8 mouse cellular contexts compared by ENCODE assay signal in the genomic region with DNA sequence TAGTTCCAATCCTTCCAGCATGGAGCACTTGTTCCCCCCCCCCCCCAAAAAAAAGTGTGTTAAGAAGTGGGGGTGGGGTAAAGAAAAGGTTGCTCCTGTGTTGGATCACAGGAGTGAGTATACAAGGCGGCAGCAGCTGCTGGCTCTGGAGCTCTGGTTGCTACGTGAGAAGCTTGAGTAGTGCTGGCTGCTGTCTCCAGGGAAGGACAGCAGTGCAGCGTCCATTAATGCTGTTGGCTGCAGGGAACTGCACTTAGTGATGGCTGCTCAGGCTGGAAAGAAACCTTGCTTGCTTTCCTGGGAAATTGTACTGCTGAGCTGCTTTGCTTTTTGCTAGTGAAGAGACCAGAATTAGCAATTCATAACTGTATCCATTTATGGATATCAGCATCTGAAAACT. TPM values are rescaled to one million over a fixed set of nuclear protein-coding genes. Genes with fewer than 3 reads are reported as not detected.
DNase-seq lines count a peak whose midpoint lies in the region; ATAC-seq and TF ChIP-seq lines count a peak whose summit lies in the region.

No protein-coding gene starts in this region.

- no peak for TF ChIP-seq EP300 in heart, adult 2 months (IDR thresholded peaks at IDR 0.05; ENCODE audit: insufficient read depth, low read depth, low read length)

- TF ChIP-seq CTCF in heart, adult 2 months (IDR thresholded peaks at IDR 0.05) = 0 out of 2 replicates have a peak, but pooled peaks have one; percentile 3

- no peaks in the 10 kb centered on the region for H3K27me3 ChIP-seq in heart, adult 2 months (ENCODE audit: control insufficient read depth, insufficient read depth, low read length)
- no peaks in the 10 kb centered on the region for H3K27me3 ChIP-seq in kidney, embryonic 16.5 days (ENCODE audit: insufficient read depth, low read length)
- H3K27me3 ChIP-seq in lung, embryonic 16.5 days (ENCODE audit: control insufficient read depth, insufficient read depth, low read depth, low read length) = no peaks in the 10 kb centered on the region

- peak overlapping the region; percentile 66 for H3K9ac ChIP-seq in heart, adult 2 months (ENCODE audit: low read depth, low read length)
- H3K9ac ChIP-seq in kidney, embryonic 16.5 days (replicated peaks; ENCODE audit: low read length) = peak overlapping the region; percentile 66
- H3K9ac ChIP-seq in lung, embryonic 16.5 days (ENCODE audit: low read length) = peak overlapping the region; percentile 56

- ATAC-seq in kidney, embryonic 16.5 days (ENCODE audit: low FRiP score, low TSS enrichment) = no peak
- ATAC-seq in lung, embryonic 16.5 days (ENCODE audit: low read depth) = no peak
- ATAC-seq in inflammation-experienced regulatory T-cells, adult 6 months = no peak

- peaks cover 44% of the 10 kb centered on the region for H3K36me3 ChIP-seq in heart, adult 2 months (ENCODE audit: control insufficient read depth, insufficient read depth, low read length)
- H3K36me3 ChIP-seq in kidney, embryonic 16.5 days (ENCODE audit: insufficient read depth, low read length) = no peaks in the 10 kb centered on the region
- no peaks in the 10 kb centered on the region for H3K36me3 ChIP-seq in lung, embryonic 16.5 days (ENCODE audit: control insufficient read depth, insufficient read depth, low read length)

- DNase-seq in ovary, adult 18-20 months (ENCODE audit: low spot score) = peak; percentile 19
- DNase-seq in ovary, postnatal 10 days (ENCODE audit: low spot score) = no peak
- peak; percentile 79 for DNase-seq in embryo, embryonic 10 days (ENCODE audit: low spot score)
- DNase-seq in heart, adult 2 months = peak; percentile 41 to 60
- DNase-seq in right cerebral cortex, postnatal 4 days = peak; percentile 25

- WGBS in heart, adult 2 months = 1% methylated on average over 3 of the region's 3 CpGs
- WGBS in kidney, embryonic 16.5 days = 0% methylated on average over 3 of the region's 3 CpGs
- WGBS in lung, embryonic 16.5 days = 1% methylated on average over 3 of the region's 3 CpGs

- peak overlapping the region; percentile 90 for H3K4me2 ChIP-seq in kidney, embryonic 16.5 days (replicated peaks; ENCODE audit: low read depth, low read length)
- peak overlapping the region; percentile 86 for H3K4me2 ChIP-seq in lung, embryonic 16.5 days (ENCODE audit: low read depth, low read length)

- H3K4me1 ChIP-seq in heart, adult 2 months (ENCODE audit: control insufficient read depth, insufficient read depth, low read length) = peaks cover 14% of the 10 kb centered on the region
- peaks cover 38% of the 10 kb centered on the region for H3K4me1 ChIP-seq in kidney, embryonic 16.5 days (ENCODE audit: insufficient read depth, low read length)
- H3K4me1 ChIP-seq in lung, embryonic 16.5 days (replicated peaks; ENCODE audit: control insufficient read depth, insufficient read depth, low read length) = peaks cover 26% of the 10 kb centered on the region

- intact Hi-C loops in heart, adult 2 months (cut with DNase I) = loop anchor here (2.0 kb wide), 1 partner anchor 19 kb away; no protein-coding TSS in a partner anchor

- no peaks in the 10 kb centered on the region for H3K9me3 ChIP-seq in kidney, embryonic 16.5 days (ENCODE audit: low read length)
- no peaks in the 10 kb centered on the region for H3K9me3 ChIP-seq in lung, embryonic 16.5 days (ENCODE audit: control insufficient read depth, low read length)

- peak overlapping the region; percentile 97 for H3K4me3 ChIP-seq in heart, adult 2 months
- peak overlapping the region; percentile 83 for H3K4me3 ChIP-seq in kidney, embryonic 16.5 days (ENCODE audit: low read length)
- peak overlapping the region; percentile 86 for H3K4me3 ChIP-seq in lung, embryonic 16.5 days (ENCODE audit: low read length)

- H3K79me2 ChIP-seq in heart, adult 2 months (replicated peaks; ENCODE audit: control insufficient read depth, insufficient read depth, low read length) = peaks cover 7% of the 10 kb centered on the region

- peak overlapping the region; percentile 100 for H3K27ac ChIP-seq in heart, adult 2 months
- peak overlapping the region; percentile 58; the same call in 1 of the 2 replicates for H3K27ac ChIP-seq in kidney, embryonic 16.5 days (ENCODE audit: low read length)
- H3K27ac ChIP-seq in lung, embryonic 16.5 days (ENCODE audit: low read length) = peak overlapping the region; percentile 47

- TF ChIP-seq POLR2A in heart, adult 2 months (IDR thresholded peaks at IDR 0.05; ENCODE audit: insufficient read depth, low read depth, low read length) = no peak

RNA-seq across cellular contexts. Expression of a gene that starts 2.3 kb away (rescaled TPM):
- total RNA-seq in heart, adult 2 months (2021) = 10 to 100 TPM; 31.1 to 33.5 TPM
- polyA plus RNA-seq in heart, adult 2 months (2012; rRNA removed) = 14.6 and 21.3 TPM in 2 replicates
- polyA plus RNA-seq in kidney, embryonic 16.5 days (2015; fragmentation: Nextera tagmentation; extraction: Ambion mirVana) = 67.5 and 77.1 TPM in 2 replicates
- polyA plus RNA-seq in lung, embryonic 16.5 days (2015; fragmentation: Nextera tagmentation; extraction: Ambion mirVana) = 72.1 and 75.6 TPM in 2 replicates
- polyA plus RNA-seq in inflammation-experienced regulatory T-cells, adult 6 months (2017; shearing (Covaris generic)) = 10 to 100 TPM; 33.6 to 48.8 (median 47.2) TPM

RNA-seq across cellular contexts. Expression of a gene that starts 33.5 kb away (rescaled TPM):
- total RNA-seq in heart, adult 2 months (2021) = 10 to 100 TPM; 17.5 to 19.9 TPM
- polyA plus RNA-seq in heart, adult 2 months (2012; rRNA removed) = 5.0 and 13.1 TPM in 2 replicates
- 50.9 and 55.1 TPM in 2 replicates for polyA plus RNA-seq in kidney, embryonic 16.5 days (2015; fragmentation: Nextera tagmentation; extraction: Ambion mirVana)
- 43.7 TPM in 2 replicates for polyA plus RNA-seq in lung, embryonic 16.5 days (2015; fragmentation: Nextera tagmentation; extraction: Ambion mirVana)
- polyA plus RNA-seq in inflammation-experienced regulatory T-cells, adult 6 months (2017; shearing (Covaris generic)) = 100 to 1,000 TPM in 2 of 3 experiments, 10 to 100 TPM in 1; 89.0 to 121 (median 107) TPM

Comparison
In these comparisons a context has a peak if more than half of its experiments do, and no peak if none do; other contexts are left out.
1. H3K27ac ChIP-seq: peak in every context shown above with its lines; median percentile 100 in heart, adult 2 months; 58 in kidney, embryonic 16.5 days; 47 in lung, embryonic 16.5 days.